Mouse (Mus musculus): ENCODE measurements around the gene Rfc3.

- TF ChIP-seq CHD2 (IDR thresholded peaks at IDR 0.05; ENCODE audit: low read length): no peak
- no peak for TF ChIP-seq POLR2A (IDR thresholded peaks at IDR 0.05; ENCODE audit: control insufficient read depth in 1 of 2, insufficient read depth in 1 of 2, low read depth in 1 of 2, low read length in 2 of 2, poor library complexity in 1 of 2)
- TF ChIP-seq CTCF (IDR thresholded peaks at IDR 0.05 in 2 of 3, conservative IDR thresholded peaks at IDR 0.05 in 1 of 3; ENCODE audit: control insufficient read depth in 1 of 3, insufficient read depth in 1 of 3, low read depth in 2 of 3, low read length in 3 of 3, poor library complexity in 1 of 3, severe bottlenecking in 1 of 3): no peak
- TF ChIP-seq POLR2AphosphoS5 (IDR thresholded peaks at IDR 0.05; ENCODE audit: borderline replicate concordance, low read depth, low read length): no peak
- no peak for TF ChIP-seq SMC3 (IDR thresholded peaks at IDR 0.05; ENCODE audit: low read depth, low read length)
- no peak for TF ChIP-seq BHLHE40 (IDR thresholded peaks at IDR 0.05; ENCODE audit: borderline replicate concordance, low read depth, low read length)
- TF ChIP-seq ZNF384 (IDR thresholded peaks at IDR 0.05; ENCODE audit: low read depth, low read length): no peak
- TF ChIP-seq NELFE (IDR thresholded peaks at IDR 0.05; ENCODE audit: low read depth, low read length): no peak
- TF ChIP-seq MXI1 (IDR thresholded peaks at IDR 0.05; ENCODE audit: low read depth, low read length): no peak
- TF ChIP-seq MAFK (IDR thresholded peaks at IDR 0.05; ENCODE audit: borderline replicate concordance, low read depth, low read length): no peak
- no peak for TF ChIP-seq EP300 (IDR thresholded peaks at IDR 0.05; ENCODE audit: low read depth in 1 of 2, low read length in 2 of 2)
- no peak for TF ChIP-seq ELF1 (IDR thresholded peaks at IDR 0.05; ENCODE audit: low read depth, low read length)
- no peak for TF ChIP-seq HCFC1 (IDR thresholded peaks at IDR 0.05; ENCODE audit: low read depth, low read length)
Measured at GRCm38 (mm10) chr5:151601696-151602095, 49.3 kb downstream of the Rfc3 start.
